Mouse (Mus musculus) monocyte, adult 5-6 weeks (primary cell): ENCODE data around the gene Aktip. TPM values are rescaled to one million over a fixed set of nuclear protein-coding genes. Genes with fewer than 3 reads are reported as not detected.

ENCODE experiments used
- ATAC-seq: fragments of 153-309, 156-312 bp; replicated peaks from 2 replicates; pipeline ENCODE4 v1.8.0; 2017; ENCODE audit warnings: mild to moderate bottlenecking; ENCODE audit not compliant: low TSS enrichment, insufficient number of reproducible peaks, severe bottlenecking, poor library complexity, low FRiP score
- total RNA-seq: library from RNA; stranded (forward); fragments of 200-1000, 200-491, 200-594 nt; gene quantifications from 3 replicates; pipeline ENCODE4 v1.2.3, GENCODE M21; 2017

Aktip gene
- total RNA-seq, 1 experiment from 2014 or later: 8.2 TPM

DNA sequence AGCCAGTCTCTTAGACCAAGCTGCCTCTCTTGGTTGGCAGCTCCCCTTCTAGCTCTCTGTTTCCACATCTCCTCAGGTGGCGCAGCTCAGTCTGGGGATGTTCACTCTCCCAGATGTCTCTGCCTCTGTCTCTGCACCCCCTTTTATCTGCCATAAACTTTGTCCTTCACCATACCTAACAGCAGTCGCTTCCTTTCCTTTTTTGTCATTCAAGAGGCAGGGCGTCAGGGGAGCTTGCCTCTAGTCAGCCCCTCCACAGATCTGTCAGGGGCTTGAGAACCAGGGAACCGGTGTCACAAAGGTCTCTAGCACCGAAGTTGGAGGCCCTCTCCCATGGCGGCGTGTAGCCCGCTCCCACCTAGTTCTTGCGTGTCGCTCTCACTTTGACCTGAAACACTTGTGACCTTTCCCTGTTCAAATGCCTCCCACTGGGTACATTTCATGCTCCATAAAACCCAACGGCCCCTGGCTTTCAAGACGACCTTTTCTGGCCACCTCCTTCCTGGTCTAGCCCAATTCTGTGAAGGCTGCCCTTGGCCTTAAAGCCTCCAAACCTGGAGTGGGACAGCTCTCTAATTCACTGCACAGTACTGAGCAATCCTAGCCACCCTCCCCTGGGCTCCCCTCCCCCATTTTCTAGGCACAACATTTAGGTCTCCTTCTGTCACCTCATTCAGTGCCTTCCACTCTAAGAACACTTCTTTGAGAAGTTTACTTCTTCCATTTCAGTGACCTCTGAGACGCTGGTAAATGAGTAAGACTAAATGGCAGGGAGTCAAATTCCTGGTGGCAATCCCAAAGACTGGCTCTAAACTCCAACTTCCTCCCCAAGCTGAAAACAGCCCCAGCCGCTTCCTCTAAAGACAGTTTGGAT lies 64.2 kb downstream of the Aktip start:
- ATAC-seq: no peak

DNA sequence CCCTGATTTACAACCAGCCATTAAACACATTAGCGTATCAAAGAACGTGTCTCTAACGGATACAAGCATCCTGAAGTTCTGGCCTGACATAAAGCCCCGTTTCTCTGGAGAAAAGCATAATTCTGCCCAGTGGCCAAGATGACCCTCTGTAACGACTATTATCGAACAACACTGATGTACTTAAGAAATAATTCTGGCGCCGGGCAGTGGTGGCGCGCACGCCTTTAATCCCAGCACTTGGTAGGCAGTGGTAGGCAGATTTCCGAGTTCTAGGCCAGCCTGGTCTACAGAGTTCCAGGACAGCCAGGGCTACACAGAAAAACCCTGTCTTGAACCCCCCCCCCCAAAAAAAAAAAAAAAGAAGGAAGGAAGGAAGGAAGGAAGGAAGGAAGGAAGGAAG lies 65.1 kb downstream of the Aktip start:
- ATAC-seq: no peak

DNA sequence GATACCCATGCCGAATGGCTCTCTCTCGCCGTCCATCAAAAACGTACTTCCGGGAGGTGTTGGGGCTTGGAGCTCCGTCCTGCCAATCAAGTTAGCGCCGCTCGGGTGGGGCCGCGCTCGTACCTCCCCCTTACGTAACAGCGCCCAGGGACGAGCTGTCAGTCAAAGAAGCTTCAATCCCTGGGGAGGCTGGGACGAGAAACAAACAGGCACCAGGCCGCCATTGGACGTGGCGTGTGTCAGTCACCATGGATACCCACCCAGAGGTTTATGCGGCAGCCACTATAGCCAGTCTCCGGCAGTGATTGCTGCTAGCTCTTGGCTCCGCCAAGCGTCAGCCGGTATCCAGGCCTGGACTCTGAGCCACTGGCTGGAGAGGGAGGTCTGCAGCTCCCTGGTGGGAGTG lies 65.7 kb downstream of the Aktip start:
- ATAC-seq: peak; percentile 96

DNA sequence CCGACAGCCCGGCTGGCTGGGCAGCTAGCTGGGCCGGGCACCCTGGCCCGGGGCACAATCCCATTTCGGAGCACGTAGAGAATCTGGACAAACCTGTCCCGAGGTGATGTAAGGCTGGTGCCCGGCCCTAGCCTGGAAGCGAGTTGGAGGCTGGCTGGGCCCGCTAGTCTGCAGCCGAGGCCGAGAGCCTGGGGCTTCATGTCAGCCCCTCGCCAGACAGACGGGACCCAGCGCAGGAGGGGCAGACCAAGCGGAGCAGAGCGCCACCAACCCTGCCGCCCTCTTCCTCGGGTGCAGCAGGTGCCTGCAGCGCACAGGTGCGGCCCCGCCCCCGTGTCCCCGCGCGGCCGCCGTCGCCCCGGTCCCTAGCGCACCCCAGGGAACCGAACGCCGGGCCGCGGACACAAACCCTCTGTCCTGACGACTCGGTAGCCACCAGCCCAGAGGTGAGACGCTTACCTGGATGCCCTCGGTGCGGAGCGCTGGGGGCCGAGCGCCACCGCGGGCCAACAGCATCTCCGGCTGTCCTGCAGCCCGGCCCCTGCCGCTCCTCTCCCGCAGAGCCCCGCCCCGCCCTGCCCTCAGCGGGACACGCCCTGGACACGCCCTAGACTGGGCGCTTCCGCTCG lies 66.2 kb downstream of the Aktip start:
- ATAC-seq: no peak

DNA sequence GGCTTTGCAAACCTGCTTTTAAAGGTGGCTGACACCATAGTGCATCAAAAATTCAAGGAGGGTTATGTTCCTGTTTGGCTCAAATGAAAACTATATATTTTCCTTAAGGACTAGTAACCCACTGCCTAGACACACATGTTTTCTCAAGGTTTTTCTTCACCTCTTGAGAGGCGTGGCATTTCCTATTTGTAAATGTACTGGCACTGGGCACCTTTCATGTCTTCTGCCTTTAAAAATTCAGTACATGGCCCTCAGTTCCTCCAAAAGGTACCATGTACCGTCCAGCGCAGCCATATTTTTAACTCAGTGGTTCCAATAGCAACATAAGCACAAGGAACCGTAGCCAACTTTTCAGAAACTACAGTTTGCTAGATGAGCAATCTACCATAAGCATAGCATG lies 67.0 kb downstream of the Aktip start:
- no peak for ATAC-seq

DNA sequence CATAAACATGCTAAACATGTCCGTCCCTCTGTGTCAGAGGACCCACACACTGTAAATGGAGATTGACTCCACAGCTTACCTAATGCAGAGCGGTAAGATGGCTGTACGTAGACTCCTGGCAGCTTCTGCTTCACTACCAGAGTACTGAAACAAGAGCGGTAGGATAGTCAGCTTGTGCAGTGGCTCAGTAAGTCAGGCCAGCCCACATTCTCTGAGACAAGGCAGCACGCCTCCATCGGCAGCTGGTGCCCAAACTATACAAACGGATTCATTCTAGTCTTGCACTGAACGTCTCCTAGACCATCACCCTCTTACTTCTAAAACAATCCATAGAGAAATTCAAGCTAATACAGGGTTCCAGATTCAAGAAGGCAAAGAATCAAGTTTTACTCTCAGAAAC lies 73.0 kb downstream of the Aktip start:
- no peak for ATAC-seq

DNA sequence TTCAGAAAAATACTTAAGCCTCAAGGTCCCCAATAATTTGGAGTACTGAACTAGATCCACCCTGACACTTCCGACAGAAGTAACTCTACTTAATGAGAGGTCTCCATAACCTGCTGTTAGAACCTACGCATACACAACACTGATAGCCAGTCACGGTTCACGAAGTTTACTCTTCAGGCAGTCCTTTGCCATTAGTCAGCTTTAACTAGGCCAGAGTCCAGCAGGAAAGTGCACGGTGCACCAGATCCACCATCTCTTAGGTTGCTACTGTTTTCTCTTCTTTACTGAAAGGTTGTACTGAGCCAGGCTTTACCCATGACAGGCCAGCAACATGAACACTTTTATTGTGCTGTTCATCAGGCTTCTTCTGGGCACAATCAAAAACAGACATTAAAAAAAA lies 75.5 kb downstream of the Aktip start:
- ATAC-seq: no peak

DNA sequence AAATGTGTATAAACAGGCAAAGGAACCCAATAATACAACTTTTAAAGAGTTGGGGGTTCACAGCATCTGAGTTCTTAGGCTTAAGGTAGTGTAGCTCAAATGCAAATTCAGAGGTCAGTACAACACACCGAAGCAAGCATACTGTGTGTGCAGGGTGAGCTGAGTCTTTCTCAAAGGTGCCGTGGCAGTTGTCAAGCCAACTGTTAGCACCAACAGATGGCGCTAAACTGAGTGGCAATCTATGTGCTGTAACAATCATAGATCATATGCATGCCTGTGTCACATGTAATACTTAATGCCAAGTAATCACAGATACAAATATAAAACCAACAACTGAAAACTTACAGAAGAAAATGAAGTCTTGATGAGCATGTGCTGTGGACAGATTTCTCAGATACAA lies 81.6 kb downstream of the Aktip start:
- no peak for ATAC-seq

DNA sequence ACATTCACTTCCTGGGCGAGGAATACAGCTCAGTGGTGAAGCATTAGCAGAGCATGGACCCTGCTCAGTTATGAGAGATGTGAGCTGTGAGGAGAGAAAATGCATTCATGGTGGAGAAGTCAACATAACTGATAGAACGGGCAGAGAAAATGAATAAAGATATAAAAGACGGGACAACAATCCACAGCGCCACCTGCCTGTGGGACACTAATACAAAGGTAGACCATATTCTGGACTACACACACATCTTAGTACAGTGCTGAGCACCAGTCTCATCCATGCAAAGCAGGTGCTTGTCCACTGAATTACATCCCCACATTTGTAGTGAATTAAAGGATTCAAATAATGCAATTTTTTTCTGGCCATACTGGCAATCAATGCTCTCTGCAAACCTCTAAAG lies 82.2 kb downstream of the Aktip start:
- no peak for ATAC-seq

DNA sequence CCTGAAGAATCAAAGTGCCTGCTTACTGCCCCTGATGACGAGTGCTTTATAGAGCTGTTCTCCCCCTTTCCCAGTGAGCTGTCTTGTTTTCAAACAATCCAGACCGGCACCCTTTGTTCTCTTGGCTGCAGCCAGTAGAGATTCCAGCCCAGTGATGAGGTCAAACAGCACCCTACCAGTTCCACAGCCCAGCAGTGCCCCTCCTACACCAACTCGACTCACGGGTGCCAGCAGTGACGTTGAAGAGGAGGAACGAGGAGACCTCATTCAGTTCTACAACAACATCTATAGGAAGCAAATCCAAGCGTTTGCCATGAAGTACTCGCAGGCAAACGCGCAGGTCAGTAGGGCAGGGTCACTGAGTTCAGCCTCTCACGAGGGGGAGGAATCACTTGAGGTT lies 84.9 kb downstream of the Aktip start:
- no peak for ATAC-seq

DNA sequence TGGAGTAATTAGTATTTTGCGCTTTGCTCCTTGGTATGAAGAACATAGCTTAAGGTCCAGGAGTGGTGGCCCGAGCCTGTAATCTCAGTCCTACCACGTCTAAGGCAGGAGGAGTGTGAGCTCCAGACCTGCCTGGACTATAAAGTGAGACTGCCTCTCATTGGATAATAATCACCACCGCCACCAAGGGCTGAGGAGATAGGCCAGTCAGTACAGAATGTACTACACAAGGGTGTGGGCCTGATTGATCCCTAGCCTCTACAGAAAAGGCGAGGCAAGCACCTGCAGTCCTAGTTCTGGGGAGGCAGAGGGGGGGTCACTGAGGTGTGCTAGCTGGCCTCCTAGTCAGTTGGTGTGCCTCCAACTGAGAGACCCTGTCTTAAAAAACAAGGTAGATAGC lies 85.3 kb downstream of the Aktip start:
- ATAC-seq: no peak

DNA sequence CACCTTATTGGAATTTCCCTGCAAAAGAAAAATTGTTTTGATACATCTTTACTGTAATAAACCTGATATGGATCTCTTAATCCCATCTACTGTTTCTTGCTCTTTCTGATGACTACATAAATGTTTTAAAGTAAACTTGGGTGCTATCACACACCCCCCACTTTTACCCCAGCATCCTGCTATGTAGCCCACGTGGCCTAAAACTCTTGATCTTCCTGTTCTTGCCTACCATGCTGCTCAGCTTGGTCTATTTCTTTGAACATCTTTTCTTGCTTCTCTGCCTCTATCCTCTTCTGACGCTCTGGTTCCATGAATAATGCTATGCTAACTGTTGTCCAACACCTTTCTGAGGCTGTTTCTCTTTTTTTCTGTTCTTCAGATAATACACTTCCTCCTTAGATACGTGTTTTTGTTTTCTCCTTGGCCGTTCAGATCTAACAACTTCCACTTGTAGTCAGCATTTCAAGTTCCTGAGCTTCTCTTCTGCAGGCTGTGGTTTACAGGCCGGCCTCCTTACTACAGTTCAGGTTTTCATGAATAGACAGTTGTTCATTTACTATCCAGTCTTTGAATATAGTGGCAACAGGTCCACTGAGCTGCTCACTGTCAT lies 87.8 kb downstream of the Aktip start:
- no peak for ATAC-seq

DNA sequence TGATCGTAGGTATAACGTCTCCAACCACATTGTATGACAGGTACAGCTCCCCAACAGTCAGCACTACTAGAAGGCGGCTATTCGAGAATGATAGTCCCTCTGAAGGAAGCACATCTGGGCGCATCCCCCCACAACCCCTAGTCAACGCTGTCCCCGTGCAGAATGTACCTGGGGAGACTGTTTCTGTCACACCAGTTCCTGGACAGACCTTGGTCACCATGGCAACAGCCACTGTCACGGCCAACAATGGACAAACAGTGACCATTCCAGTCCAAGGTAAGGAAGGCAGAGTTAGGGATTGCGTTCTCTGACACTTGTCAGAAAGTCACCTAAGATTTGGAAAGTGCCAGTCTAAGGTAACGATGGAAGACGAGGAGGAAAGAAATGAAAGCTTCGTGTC lies 93.5 kb downstream of the Aktip start:
- ATAC-seq: no peak

DNA sequence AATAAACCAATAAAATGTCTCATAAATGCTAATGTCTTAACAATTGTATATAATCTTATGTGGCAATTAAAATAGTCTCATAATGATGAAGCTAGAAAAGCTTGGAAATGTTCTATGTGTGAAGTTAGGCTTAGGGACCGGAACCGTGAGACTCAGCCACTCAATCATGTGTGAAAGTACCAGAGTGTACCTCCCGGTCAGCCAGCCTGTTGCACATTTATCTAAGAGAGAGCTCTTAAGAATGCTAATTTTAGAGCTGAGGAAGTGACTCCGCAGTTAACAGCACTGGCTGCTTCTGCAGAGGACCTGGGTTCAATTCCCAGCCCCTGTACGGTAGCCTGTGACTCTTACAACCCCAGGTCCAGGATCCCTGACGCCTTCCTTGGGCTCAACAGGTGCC lies 101.7 kb downstream of the Aktip start:
- no peak for ATAC-seq

DNA sequence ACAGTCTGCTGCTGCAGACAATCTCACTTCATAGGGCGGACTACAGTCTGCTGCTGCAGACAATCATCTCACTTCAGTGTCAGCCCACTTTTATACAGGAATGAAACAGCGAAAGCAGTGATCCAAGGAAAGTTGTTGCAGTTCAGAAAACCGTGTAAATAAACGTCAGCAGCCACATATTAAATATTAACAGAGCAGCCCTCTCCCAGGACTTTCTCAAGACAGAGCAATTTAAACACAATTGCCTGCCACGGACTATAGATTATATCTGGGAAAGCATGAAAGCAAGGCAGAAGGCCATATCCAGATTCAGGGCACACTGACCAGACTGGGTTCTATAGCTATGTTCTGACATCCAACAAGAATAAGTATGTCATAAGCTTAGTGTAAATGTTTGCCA lies 105.6 kb downstream of the Aktip start:
- ATAC-seq: no peak

DNA sequence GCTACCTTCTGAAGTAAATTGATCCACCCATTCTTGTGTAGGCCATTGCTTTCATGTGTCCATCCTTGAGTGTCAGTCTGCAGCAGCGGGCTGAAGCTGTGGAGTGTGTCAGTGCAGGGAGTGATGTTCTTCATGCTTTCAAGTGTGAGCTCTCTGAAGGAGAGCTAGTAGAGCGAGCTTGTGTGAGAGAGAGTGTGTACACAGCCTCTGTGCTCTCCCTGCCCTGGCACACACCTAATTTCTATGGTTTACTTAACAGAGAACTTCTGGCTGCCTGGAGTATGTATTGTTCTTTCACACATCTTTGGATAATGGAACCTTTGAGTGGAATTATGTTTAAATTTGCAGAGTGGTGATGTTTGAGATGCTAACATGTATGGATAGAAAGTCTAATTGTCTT lies 110.2 kb downstream of the Aktip start:
- no peak for ATAC-seq

DNA sequence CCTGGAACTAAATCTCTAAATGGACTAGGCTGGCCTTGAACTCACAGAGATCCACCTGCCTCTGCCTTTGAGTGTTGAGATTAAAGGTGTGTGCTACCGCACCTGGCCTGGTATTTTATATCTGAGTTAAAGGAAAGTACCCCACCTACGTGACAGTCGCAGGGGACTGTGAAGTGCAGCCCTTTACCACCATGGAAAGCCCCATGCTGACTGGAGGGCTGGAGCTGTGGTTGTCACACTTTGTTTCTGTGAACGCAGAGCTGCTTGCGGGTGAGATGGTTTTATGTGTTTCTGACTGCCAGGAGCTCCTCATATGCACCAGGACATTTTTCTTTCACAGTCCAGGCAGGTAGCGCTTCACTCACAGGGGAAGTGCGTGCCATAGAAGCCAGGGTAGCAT lies 111.3 kb downstream of the Aktip start:
- ATAC-seq: no peak

DNA sequence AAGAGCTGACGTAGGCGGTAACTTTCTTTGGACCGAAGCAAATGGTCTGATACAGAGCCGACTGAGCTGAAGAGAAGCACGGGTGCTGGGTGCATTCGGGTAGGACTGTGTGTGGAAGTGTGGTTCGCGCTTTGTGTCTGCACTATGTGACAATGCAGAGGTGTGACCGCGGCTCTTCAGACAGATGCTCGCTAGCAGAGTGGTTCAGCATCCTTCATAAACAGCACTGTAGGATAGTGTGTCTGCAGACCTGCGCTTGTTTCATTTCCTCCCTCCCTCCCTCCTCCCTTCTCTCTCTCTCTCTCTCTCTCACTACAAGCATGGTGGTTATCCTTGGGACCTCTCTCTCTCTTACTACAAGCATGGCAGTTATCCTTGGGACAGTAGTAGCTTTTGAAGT lies 117.3 kb downstream of the Aktip start:
- ATAC-seq: peak; percentile 54; the same call in 1 of the 2 replicates

DNA sequence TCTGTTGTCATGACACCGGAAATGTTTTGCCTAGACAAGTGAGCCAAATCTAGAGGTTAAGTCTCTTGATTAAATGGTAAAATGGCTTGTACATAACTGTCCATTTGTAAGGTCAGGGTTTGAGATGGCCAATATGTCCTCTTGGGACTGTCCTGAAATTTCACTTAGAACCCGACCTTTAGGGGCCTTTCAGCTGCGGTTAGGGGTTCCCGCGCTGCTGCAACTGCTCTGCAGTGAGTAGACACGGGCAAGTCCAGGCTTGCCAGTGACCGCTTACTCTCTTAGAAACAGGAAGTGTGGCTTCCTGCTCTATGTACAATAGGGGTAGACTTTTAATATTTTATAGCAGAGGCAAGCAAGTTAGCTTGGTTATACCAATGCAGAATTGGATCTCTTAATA lies 117.9 kb downstream of the Aktip start:
- ATAC-seq: peak; percentile 69

DNA sequence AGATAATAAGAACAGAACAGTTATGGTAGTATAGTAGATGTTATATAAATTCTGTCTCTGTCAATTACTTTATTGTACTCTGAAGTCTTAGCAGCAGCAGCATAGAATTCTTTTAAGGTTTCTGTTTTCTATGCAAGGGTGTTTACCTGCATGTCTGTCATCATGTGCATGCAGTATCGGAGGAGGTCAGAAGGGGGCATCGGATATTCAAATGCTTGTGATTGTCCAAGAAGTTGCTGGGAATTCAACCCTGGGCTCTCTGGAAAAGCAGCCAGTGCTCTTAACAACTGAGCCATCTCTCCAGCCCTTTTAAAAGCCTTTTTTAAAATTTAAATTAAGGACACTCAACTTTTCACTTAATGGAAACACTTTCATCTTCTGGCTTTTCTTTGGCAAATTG lies 120.1 kb downstream of the Aktip start:
- ATAC-seq: no peak
